Mouse (Mus musculus): ENCODE data around the gene Cage1.

Gene Cage1

DNA sequence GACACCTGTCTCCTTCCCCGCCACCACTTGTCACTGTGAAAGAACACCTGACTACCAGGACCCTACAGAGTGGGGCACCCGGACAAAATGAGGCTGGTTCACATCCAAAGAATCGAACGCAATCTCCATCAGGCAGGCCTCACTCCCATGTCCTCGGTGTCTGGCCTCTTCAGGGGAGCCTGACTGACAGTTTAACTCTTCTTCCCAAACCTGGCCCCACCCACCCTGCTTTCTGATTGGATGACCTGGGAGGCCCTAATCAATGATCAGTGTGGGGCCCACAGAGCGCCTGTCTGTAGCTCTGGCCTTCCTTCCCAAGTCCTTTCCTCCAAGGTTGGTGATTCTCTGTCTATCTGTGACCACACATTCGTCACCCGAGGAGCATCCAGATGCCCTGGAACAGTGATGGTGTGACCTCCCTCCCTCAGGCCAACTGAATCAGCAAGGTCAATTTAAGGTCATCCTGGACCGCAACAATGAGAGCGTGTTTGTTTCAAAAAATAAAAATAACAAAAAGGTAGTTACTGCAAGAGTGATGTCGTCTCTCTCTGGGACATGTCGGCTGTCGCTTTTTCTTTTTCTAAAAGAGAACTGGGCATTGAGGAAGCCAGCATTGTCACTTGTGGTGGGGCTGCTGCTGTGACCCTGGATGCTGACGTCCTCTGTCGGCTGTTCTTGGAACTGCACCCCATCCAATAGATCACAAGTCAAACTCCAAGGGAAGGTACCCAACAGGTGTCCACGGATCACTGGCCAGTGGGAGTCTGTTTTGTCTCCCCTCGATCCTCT is 71.5 kb downstream of the Cage1 start:
- no peak for DNase-seq (ENCODE audit: low spot score)

DNA sequence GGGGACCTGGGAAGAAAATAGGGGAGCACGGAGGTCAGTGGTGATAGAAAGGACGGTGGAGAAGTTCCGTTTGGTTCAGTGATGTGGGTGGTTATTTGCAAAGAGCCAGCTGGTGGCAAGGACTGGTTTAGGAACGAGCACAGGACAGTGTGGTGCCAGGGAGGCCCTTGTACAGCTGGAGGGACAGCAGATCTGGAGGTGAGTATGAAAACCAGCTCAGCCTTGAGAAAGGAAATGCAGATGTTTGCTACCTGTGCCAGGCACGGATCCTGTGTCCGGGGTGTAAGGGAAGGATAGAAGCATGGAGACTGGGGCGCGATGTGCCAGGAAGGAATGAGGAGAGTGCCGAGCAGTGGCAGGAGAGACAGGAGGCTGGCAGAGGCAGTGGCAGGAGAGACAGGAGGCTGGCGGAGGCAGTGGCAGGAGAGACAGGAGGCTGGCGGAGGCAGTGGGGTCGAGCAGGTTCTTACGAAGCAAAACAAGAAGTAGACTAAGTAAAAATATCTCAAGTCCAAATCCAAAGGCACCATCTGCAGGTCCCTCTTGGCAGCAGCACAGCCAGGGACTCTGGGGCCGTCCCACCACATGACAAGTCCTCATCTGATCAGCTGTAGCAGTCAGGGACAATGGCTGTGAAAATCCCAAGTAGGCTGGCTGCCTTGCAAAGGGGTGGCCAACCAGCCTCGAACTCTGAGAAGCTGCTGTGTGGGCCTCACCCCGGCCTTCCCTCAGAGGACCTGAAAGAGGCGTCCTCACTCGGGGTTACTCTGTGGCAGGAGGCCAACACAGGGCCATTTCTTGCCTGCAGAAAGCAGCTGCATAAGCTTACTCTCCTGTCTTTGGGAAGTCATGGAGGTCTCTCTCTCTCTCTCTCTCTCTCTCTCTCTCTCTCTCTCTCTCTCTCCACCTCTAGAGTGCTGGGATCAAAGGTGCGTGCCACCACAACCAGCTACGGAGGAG is 72.5 kb downstream of the Cage1 start:
- no peak for DNase-seq (ENCODE audit: low spot score)

DNA sequence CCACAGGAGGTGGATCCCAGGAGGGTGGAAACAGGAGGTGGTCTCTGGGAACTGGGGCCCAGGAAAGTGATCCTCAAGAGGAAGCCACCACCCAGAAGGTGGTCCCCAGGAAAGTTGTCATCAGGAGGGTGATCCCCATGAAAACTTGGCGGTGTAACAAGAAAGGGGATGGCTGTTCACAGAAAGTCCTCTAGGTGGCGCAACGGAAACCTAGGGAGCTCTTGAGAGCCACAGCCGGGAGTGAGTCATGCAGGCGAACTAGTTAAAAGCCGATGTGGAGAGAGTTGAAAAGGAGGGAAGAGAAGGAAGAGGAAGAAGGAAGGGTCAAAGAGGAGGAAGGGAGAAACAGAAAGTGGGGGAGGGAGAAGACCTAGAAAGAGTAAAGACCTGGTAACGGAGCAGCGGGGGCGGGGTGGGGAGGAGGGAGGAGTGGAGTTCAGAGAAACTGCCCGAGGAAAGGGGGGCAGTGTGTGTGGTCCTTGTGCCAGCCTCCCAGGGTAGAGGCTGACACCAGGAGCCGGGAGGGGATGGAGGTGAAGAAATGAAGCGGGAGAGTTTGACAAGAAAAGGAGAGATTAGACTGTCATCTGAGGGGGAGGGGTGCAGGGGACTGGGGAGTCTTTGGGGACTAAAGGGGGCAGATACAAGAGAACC is 73.4 kb downstream of the Cage1 start:
- DNase-seq (ENCODE audit: low spot score), result peak; percentile 56

DNA sequence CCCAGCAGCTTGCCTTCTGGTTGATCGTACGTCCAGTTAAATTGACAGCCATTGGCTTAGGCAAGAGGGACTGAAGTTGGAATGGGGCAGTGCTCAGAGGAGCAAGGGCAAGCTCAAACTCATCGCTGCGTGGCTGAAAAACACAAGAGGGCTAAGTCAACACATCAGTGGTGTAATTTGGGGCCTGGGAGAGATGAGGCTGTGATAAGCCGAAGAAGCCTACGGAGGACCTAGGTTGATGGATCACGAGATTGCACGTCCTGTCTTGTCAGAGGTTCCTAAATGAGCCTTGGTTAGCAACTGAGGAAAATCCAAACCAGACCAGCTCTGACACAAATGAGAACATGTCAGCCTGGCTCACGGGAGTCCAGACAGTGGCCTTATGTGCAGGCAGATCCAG is 74.3 kb downstream of the Cage1 start:
- DNase-seq (ENCODE audit: low spot score), result no peak

DNA sequence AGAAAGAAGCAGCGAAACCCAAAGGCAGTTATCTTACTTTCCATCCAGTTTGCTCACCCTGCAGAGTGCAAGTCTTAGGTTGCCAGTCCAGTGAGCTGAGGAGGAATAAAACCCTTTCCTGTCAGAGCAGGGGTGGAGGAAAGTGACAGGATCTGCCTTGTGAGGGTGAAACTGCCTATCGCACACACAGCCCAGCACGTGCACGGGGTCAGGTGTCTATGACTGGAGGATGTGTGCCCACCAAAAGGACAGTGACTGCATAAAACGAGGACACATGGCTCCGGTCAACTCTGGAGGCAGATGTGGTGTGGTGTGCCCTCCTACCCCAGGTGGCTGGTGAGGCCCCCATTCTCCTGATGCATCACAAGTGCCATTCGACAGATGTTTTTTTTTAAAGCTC is 76.9 kb downstream of the Cage1 start:
- DNase-seq (ENCODE audit: low spot score), result no peak

DNA sequence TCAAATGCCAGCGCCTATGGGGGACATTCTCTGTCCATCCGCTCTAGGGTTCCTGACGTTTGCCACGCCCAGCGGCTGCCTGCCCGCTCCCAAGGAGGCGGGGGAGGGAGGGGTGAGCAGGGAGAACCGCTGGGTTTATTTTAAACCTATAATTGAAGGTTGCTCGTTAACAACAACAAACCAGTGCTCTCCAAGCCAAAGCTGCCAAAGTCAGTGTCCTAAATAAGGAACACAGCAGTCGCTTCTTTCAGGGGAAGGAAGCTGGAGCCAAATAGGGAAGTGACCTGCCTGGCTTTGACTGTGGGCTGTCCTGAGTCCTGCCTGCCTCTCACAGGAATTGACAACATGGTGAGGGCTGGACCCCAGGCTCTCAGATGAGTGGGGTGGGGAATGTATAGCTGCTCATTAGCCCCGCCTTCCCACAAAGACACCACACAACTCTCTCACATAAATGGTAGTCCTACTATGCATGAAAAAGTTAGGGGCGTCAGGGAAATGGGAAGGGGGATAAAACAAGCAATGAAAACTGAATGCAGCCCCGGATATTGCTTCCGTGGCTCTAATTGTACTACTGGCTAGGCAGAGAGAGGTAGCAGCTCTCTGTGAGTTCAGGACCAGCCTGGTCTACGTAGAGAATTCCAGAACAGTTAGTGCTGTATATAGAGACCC is 77.5 kb downstream of the Cage1 start:
- no peak for DNase-seq (ENCODE audit: low spot score)

DNA sequence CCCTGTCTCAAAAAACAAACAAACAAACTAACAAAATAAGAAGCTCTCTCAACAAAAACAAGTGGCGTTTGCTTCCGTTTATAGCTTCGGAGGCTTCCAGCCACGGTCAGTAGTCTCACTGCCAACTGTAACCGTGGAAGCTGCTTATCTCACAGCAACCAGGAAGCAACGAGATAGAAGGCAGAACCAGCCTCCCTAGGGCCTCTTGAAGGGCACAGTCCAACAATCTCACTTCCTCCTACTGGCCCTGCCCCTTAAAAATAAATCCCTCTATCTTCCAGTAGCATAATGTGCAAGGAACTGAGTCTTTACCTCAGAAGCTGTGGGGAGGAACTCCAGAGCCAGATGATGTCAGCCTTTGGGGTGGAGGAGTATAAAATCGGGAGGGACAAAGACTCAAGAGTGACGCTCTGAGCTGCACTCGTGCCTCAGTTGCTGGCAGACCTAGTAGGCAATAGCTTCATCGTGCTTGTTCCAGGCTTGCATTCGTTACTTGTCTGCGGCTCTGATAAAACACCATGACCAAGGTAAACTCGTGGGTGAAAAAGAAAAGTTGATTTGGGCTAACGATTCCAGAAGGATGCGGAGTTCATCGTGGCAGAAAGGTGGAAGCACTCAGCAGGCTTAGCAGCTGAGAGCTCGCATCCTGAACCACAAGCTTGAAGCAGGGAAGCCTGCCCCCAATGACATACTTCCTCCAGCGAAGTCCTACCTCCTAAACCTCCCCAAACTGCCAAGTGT is 78.2 kb downstream of the Cage1 start:
- DNase-seq (ENCODE audit: low spot score), result no peak
